Mouse (Mus musculus) lung, postnatal 0 days (tissue): ENCODE measurements at regions not wholly inside any gene's neighbourhood (a gene's known extent, or its start where the extent isn't known, plus 50 kb on each side); places are given as distances from the start of the nearest gene placed in this dataset.

Experiments
- ATAC-seq: fragments of 200-750 bp; cut with Nextera tagmentation; 2 replicates; pipeline ENCODE4 v1.8.0; 2017; ENCODE audit warnings: moderate library complexity
- DNase-seq: peaks from one replicate; pipeline ENCODE4 v3.0.0-alpha.2; 2016; ENCODE audit warnings: low spot score
- H3K27ac ChIP-seq: fragments of 300-500 bp; sonication (generic); 2 replicates; pipeline ENCODE4 v1.5.1; 2014; ENCODE audit warnings: antibody characterized with exemption, mild to moderate bottlenecking, low read length, mixed read lengths
- H3K27me3 ChIP-seq: fragments of 300-500 bp; sonication (generic); replicated peaks from 2 replicates; pipeline ENCODE4 v1.6.1; 2014; ENCODE audit warnings: low read length, mixed read lengths; ENCODE audit not compliant: insufficient read depth
- H3K36me3 ChIP-seq: fragments of 300-500 bp; sonication (generic); 2 replicates; pipeline ENCODE4 v1.6.1; 2014; ENCODE audit warnings: low read length, mixed read lengths; ENCODE audit not compliant: insufficient read depth
- H3K4me1 ChIP-seq: fragments of 300-500 bp; sonication (generic); 2 replicates; pipeline ENCODE4 v1.6.1; 2014; ENCODE audit warnings: antibody characterized with exemption, low read depth, low read length, mixed read lengths; ENCODE audit not compliant: insufficient read depth
- H3K4me2 ChIP-seq: fragments of 300-500 bp; sonication (generic); replicated peaks from 2 replicates; pipeline ENCODE4 v1.6.1; 2014; ENCODE audit warnings: low read depth, mild to moderate bottlenecking, low read length, moderate library complexity, mixed read lengths
- H3K4me3 ChIP-seq: fragments of 300-500 bp; sonication (generic); 2 replicates; pipeline ENCODE4 v1.5.1; 2014; ENCODE audit warnings: low read depth, low read length
- H3K9ac ChIP-seq: fragments of 300-500 bp; sonication (generic); replicated peaks from 2 replicates; pipeline ENCODE4 v1.6.1; 2014; ENCODE audit warnings: low read depth, mild to moderate bottlenecking
- H3K9me3 ChIP-seq: fragments of 300-500 bp; sonication (generic); 2 replicates; pipeline ENCODE4 v1.6.1; 2016; ENCODE audit warnings: low read length, mixed read lengths
- CTCF ChIP-seq: IDR thresholded peaks from 2 replicates; pipeline ENCODE4 v1.5.1; 2016; ENCODE audit warnings: antibody characterized with exemption, mild to moderate bottlenecking
- EP300 ChIP-seq: IDR thresholded peaks from 2 replicates; pipeline ENCODE4 v1.6.1; 2016; ENCODE audit warnings: antibody characterized with exemption, mild to moderate bottlenecking, control low read depth
- WGBS: fragments of 180-500 bp; shearing (Covaris S2); extraction: QIAGEN DNeasy Blood & Tissue Kit; methylation state at CpG from one replicate; pipeline ENCODE4 v1.1.7; 2014; 5-methylcytosine and 5-hydroxymethylcytosine counted together

GRCm38 (mm10) chr14:120728107-120728506 is 182.9 kb upstream of the Ipo5 start:
- H3K36me3 ChIP-seq = no peaks in the 10 kb centered on the region
- DNase-seq (no peak), ATAC-seq (no peak)
- WGBS = 89% methylated on average over 10 of the region's 10 CpGs
- no peaks in the 10 kb centered on the region for H3K27me3 ChIP-seq
- H3K4me3 ChIP-seq = no peak overlapping the region
- H3K4me1 ChIP-seq = 0 out of 2 replicates have a peak, but pooled peaks cover 3% of the 10 kb centered on the region
- no peaks in the 10 kb centered on the region for H3K9me3 ChIP-seq
- H3K4me2 ChIP-seq = no peak overlapping the region
- no peak overlapping the region for H3K9ac ChIP-seq
- TF ChIP-seq EP300 (no peak), CTCF (no peak)
- no peak overlapping the region for H3K27ac ChIP-seq

GRCm38 (mm10) chr14:120730226-120730625 is 180.8 kb upstream of the Ipo5 start:
- WGBS = 16% methylated on average over 3 of the region's 3 CpGs
- TF ChIP-seq CTCF (no peak), EP300 (no peak)
- no peaks in the 10 kb centered on the region for H3K36me3 ChIP-seq
- ATAC-seq (peak; percentile 37), DNase-seq (no peak)
- no peaks in the 10 kb centered on the region for H3K27me3 ChIP-seq
- H3K4me1 ChIP-seq = 0 out of 2 replicates have a peak, but pooled peaks cover 3% of the 10 kb centered on the region
- H3K27ac ChIP-seq = no peak overlapping the region
- H3K4me2 ChIP-seq = no peak overlapping the region
- no peaks in the 10 kb centered on the region for H3K9me3 ChIP-seq
- H3K4me3 ChIP-seq = no peak overlapping the region
- no peak overlapping the region for H3K9ac ChIP-seq

- ATAC-seq (no peak), DNase-seq (no peak)
- TF ChIP-seq EP300 (no peak), CTCF (no peak)
- Histone ChIP-seq H3K4me1 (0 out of 2 replicates have a peak, but pooled peaks cover 3% of the 10 kb centered on the region), H3K36me3 (no peaks in the 10 kb centered on the region), H3K9me3 (no peaks in the 10 kb centered on the region), H3K4me3 (no peak overlapping the region), H3K4me2 (no peak overlapping the region), H3K9ac (no peak overlapping the region), H3K27me3 (no peaks in the 10 kb centered on the region), H3K27ac (no peak overlapping the region)
- 42% methylated on average over 7 of the region's 7 CpGs for WGBS
Observed at GRCm38 (mm10) chr14:120731679-120732281, 179.2 kb upstream of the Ipo5 start.

- Histone ChIP-seq H3K36me3 (no peaks in the 10 kb centered on the region), H3K9me3 (no peaks in the 10 kb centered on the region), H3K4me3 (no peak overlapping the region), H3K4me2 (no peak overlapping the region), H3K9ac (no peak overlapping the region), H3K27me3 (no peaks in the 10 kb centered on the region), H3K27ac (no peak overlapping the region), H3K4me1 (0 out of 2 replicates have a peak, but pooled peaks cover 3% of the 10 kb centered on the region)
- TF ChIP-seq CTCF (no peak), EP300 (no peak)
- ATAC-seq = peak; percentile 44; the same call in 1 of the 2 replicates
- DNase-seq = no peak
- 58% methylated on average over 15 of the region's 15 CpGs for WGBS
Observed at GRCm38 (mm10) chr14:120732400-120733138, 178.5 kb upstream of the Ipo5 start.

GRCm38 (mm10) chr14:120741492-120742054 is 169.5 kb upstream of the Ipo5 start:
- Histone ChIP-seq H3K4me2 (no peak overlapping the region), H3K4me1 (no peaks in the 10 kb centered on the region), H3K27me3 (no peaks in the 10 kb centered on the region), H3K9me3 (no peaks in the 10 kb centered on the region), H3K36me3 (no peaks in the 10 kb centered on the region), H3K9ac (no peak overlapping the region), H3K4me3 (no peak overlapping the region), H3K27ac (no peak overlapping the region)
- TF ChIP-seq CTCF (no peak), EP300 (no peak)
- WGBS = 76% methylated on average over 5 of the region's 5 CpGs
- no peak for ATAC-seq
- no peak for DNase-seq

GRCm38 (mm10) chr14:120754011-120754410 is 157.0 kb upstream of the Ipo5 start:
- WGBS = 71% methylated on average over 1 of the region's 1 CpGs
- TF ChIP-seq CTCF = no peak
- TF ChIP-seq EP300 = no peak

More at GRCm38 (mm10) chr14:120754011-120754410, 157.0 kb upstream of the Ipo5 start:
- no peak overlapping the region for H3K27ac ChIP-seq
- no peaks in the 10 kb centered on the region for H3K36me3 ChIP-seq
- H3K4me3 ChIP-seq = no peak overlapping the region
- no peak for DNase-seq
- no peaks in the 10 kb centered on the region for H3K27me3 ChIP-seq
- no peak for ATAC-seq
- H3K4me1 ChIP-seq = no peaks in the 10 kb centered on the region
- H3K9ac ChIP-seq = no peak overlapping the region
- H3K4me2 ChIP-seq = no peak overlapping the region
- no peaks in the 10 kb centered on the region for H3K9me3 ChIP-seq
